Mouse (Mus musculus) kidney, adult 18-20 months (tissue): ENCODE data around the gene Rpl13.
"Not testable (repeated sequence)": the region's sequence is repeated elsewhere in the genome, so short reads cannot be mapped to it uniquely, and the experiment has no call there.

Source experiments
- DNase-seq: peaks from one replicate; pipeline ENCODE4 v3.0.0; 2021

Gene Rpl13

GRCm38 (mm10) chr8:123101735-123102685 lies at the start of gene Rpl13:
Gene Rpl13, plus strand, starts transcription at chr8:123102350.
- peak; percentile 97 for DNase-seq

- no peak for DNase-seq
Observed at GRCm38 (mm10) chr8:123062721-123063120, 39.4 kb upstream of the Rpl13 start, which contains the start of gene Spg7. Gene Spg7, plus strand, starts transcription at chr8:123062942.

- DNase-seq, result no peak
Observed at GRCm38 (mm10) chr8:123064072-123064471, 38.1 kb upstream of the Rpl13 start.

- no peak for DNase-seq
Observed at GRCm38 (mm10) chr8:123064809-123065213, 37.3 kb upstream of the Rpl13 start.

- peak; percentile 95 for DNase-seq
Observed at GRCm38 (mm10) chr8:123065214-123066100, 36.7 kb upstream of the Rpl13 start.

- no peak for DNase-seq
Observed at GRCm38 (mm10) chr8:123066101-123066683, 36.0 kb upstream of the Rpl13 start.

- no peak for DNase-seq
Observed at GRCm38 (mm10) chr8:123071176-123071575, 31.0 kb upstream of the Rpl13 start.

- no peak for DNase-seq
Observed at GRCm38 (mm10) chr8:123077213-123077612, 24.9 kb upstream of the Rpl13 start.

GRCm38 (mm10) chr8:123082993-123083392 lies 19.2 kb upstream of the Rpl13 start:
- no peak for DNase-seq

- DNase-seq, result no peak
Observed at GRCm38 (mm10) chr8:123083610-123084009, 18.5 kb upstream of the Rpl13 start.

- no peak for DNase-seq
Observed at GRCm38 (mm10) chr8:123087289-123087688, 14.9 kb upstream of the Rpl13 start.

- DNase-seq, result no peak
Observed at GRCm38 (mm10) chr8:123097216-123097615, 4.9 kb upstream of the Rpl13 start.

- DNase-seq, result no peak
Observed at GRCm38 (mm10) chr8:123097786-123098584, 4.2 kb upstream of the Rpl13 start.

GRCm38 (mm10) chr8:123100288-123100687 lies 1.9 kb upstream of the Rpl13 start:
- DNase-seq, result no peak

- no peak for DNase-seq
Observed at GRCm38 (mm10) chr8:123101244-123101643, 906 bp upstream of the Rpl13 start.

- not testable (repeated sequence) for DNase-seq
Observed at GRCm38 (mm10) chr8:123102855-123103254, 705 bp downstream of the Rpl13 start.

- DNase-seq, result no peak
Observed at GRCm38 (mm10) chr8:123103285-123103684, 1.1 kb downstream of the Rpl13 start.

GRCm38 (mm10) chr8:123104046-123104767 lies 2.1 kb downstream of the Rpl13 start:
- no peak for DNase-seq

- DNase-seq, result no peak
Observed at GRCm38 (mm10) chr8:123105553-123106326, 3.6 kb downstream of the Rpl13 start.

- DNase-seq, result no peak
Observed at GRCm38 (mm10) chr8:123106531-123106930, 4.4 kb downstream of the Rpl13 start.

- DNase-seq, result no peak
Observed at GRCm38 (mm10) chr8:123108010-123108409, 5.9 kb downstream of the Rpl13 start.
